Mouse (Mus musculus) thymus, postnatal 0 days (tissue): ENCODE results near the gene Tiam1. TPM values are rescaled to one million over a fixed set of nuclear protein-coding genes. Genes with fewer than 3 reads are reported as not detected.

ENCODE experiments used
- DNase-seq: peaks from one replicate; pipeline ENCODE4 v3.0.0-alpha.2; 2015; ENCODE audit warnings: low spot score
- polyA plus RNA-seq: library from polyadenylated mRNA; unstranded; fragments of >200 nt; fragmentation: Nextera tagmentation; extraction: Ambion mirVana; gene quantifications from 2 replicates; pipeline ENCODE4 v1.2.1, GENCODE M21; 2015

The Tiam1 gene
- polyA plus RNA-seq, 1 experiment from 2014 or later = 32.7 TPM

DNA sequence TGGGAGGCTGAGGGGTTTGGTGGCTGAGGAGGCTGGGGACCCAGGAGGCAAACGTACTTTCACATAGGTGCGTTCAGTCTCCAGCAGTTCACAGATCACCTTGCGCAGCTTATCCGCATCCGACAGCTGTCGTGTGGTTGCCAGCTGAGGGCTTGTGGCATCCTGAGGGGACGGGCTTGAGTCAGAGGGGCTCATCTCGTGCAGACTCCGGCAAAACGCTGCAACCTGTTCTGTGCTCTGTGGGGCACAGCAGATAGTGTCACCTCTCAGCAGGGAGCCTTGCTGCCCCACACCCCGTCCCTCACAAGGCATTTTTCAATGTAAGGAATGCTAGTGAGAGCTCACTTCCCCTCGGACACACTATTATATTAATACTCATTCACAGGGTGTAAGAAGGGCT is 330.7 kb downstream of the Tiam1 start:
- peak; percentile 56 for DNase-seq

DNA sequence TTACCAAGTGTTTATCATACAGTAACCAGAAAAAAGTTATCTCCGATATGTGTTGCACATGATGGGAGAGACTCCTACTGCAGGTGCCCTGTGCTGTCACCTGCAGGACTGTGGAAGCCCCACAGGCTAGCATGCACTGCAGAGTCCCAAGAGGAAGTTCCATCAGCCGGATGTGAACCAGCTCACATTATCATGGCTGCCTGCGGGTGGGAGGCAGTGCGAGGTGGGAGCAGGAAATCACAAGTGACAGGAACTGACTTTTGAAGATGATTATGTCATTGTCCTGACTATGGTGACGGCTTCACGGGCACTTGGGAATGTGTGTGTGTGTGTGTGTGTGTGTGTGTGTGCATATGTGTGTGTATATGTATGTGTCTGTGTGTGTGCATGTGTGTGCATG is 333.2 kb downstream of the Tiam1 start:
- DNase-seq = no peak

DNA sequence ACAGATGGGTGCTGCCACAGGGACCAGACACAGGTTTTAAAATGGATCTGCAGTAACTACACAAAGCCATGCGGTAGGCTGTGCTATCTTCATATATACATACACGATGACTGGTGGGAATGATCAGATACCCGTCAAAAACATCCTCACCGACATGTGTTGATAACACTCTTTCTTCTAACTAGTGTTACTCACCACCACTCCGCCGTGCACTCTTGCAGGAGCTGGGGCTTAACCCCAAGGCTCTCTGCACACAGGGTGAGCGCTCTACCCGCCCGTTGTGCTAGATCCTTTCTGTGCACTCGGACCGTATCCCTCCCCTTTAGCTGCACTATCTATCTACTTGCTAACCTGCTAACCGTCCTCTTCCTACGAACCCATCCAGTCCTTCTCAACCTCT is 335.4 kb downstream of the Tiam1 start:
- DNase-seq = no peak

DNA sequence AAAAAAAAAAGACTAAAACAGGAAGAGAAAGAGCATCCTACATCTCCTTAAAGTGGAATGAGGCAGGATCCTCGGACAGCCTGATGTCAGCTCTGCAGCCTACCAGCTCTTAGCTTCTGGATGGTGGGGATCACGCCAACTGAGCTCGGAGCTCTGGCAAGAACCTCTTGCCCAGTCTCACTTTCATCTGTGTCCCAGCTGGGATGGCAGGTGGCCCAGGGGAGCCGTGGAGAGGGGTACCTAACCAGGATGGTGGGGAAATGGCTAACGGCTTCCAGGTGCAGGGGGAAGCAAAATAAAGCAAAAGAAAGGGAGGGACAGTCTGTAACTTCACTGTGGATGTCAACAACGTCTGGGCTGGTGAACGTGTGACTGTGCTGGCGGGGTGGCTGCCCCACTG is 337.6 kb downstream of the Tiam1 start:
- DNase-seq = no peak

DNA sequence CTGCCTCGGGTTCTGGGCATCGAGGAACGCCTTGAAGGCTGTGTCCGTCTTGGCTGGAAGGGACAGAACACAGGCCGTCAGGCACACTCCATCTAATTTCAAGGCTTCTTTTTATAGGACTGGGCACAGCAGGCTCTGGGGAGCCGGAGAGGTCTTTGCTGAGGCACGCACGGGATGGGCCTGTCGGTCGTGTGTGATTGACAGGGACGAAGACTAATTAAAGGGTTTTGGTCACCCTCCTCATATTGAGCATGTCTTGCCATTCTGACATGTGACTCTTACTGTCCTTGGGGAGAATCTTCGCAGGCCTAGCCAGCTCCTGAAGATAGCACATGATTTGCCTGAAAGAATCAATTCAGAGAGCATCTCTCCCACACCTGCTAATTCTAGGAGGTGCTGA is 338.4 kb downstream of the Tiam1 start:
- DNase-seq = no peak

DNA sequence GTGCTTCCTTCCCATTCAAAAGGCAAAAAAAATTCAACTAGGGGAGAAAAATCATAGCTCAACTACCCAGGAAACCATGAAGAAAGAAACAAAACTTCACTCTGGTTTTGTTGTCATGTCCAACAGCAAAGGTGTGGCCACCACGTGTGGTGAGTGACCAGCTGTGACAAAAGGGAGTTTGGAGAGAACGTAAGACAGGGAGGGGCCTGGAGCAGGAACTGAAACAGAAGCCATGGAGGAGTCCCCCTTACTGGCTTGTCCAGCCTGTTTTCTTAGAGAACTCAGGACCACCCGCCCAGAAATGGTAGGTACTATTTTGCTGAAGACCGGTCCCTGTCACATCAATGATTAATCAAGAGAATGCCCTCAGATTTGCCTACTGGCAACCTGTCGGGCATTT is 342.1 kb downstream of the Tiam1 start:
- no peak for DNase-seq

DNA sequence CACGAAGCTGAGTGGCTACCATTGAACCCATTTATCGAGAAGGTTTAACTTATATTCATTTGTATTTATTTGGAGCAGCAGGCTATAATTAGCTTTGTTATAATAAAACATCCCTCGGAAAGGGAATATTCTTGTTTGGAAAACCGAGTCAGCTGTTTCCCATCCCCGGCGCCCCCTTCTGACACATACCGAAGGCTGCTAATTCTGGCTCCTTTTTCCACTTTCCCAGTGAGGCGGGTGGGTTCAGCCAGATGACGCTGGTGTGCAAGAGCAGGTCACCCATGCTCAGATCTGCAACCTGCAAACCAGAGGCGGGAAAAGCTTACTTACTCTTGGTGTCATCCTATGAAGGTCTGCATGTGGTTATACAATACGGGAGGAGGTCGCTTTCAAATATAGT is 343.8 kb downstream of the Tiam1 start:
- DNase-seq = no peak

DNA sequence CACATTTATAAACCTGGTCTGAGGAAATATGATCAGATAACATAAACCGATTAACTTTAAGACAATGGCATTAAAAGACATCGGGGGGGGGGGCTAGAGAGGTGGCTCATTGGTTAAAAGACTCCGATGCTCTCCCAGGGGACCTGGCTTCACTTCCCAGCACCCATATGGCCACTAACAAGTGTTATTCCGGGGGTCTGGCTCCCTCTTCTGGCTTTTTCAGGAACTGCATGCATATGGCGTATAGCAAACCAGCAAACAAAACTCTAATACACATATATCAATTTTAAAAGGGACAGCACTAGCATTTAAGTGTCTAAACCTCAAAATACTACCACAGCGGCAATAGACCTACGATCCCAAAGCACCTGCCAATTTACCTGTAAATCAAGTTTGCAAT is 347.0 kb downstream of the Tiam1 start:
- DNase-seq = no peak

DNA sequence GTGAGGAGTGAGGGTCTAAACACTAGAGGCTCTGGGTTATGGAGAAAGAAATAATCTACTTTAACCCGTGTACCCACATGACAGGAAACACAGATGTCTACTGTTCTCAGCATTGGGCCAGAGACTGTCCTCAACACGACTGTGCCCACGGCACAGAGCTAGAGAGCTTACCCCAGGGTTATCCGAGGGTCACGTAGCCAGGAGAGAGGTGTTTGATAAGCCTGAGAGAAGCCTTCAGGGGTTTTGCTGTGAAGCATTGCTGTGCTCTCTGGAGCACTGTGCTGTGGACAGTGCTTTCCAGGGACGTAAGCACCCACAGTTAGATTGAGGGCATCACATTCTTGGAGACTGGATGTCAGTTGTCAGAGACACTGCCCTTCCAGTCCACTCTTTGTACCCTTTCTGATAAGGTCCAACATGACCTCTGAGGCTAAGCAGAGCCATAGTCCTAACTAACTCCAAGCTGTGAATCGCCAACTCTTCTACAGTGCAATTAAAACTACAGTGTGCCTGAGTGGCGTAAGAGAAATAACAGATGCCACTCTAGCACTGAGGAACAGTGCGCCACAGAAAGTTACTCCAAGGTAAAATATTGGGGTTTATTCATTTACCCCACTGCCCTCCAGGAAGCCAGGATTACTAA is 353.7 kb downstream of the Tiam1 start:
- DNase-seq = no peak

DNA sequence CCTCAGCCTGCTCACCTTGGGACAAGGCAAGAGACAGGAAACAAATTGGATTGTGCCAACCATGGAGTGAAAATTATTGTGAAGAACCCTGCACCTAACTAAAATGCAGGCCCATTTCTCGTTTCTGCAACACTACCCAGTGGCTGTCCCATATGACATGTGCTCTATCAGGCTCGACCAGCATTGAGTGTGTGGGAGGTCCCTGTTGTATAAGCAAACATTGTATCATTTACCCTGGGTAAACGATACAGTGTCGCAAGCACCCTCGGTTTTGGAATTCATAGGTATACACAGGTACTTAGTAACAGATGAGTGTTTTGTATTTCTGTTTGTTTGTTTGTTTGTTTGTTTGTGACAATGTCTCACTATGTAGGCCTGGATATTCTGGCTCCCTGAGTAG is 357.8 kb downstream of the Tiam1 start:
- no peak for DNase-seq

DNA sequence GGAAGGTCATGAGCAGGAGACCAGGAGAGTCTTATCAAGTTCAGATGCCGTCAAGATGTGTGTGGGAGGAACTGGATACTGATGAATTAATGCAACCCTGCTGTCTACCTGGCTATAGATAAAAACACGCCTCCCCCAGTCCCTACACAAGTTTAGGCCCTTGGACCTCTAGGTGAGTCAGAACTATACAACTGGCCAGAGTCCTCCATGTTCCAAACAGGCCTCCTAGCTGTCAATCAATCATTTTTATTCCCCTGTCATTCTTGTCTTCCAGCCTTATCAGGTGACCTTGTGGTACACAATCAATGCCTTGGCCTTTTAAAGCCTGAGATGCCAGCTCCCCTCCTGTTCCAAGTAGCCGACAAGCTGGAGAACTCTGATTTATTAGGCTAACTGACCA is 363.9 kb downstream of the Tiam1 start:
- no peak for DNase-seq

DNA sequence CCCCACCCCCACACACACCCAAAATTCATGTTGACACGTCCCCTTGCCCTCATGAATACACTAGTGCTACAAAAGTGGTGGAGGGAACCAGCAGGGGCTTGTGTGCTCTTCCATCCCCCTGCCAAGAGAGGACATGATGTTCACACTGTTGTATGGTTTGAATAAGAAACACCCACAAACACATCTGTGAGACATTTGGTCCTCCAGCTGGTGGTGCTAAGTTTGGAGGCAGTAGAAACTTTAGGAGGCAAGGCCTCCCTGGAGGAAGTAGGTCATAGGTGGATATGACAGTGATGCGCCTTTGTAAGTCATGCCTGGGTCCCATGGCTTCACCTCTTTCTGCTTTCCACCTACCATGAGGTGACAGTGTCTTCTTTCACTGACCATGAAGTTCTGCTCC is 366.1 kb downstream of the Tiam1 start:
- DNase-seq = no peak

DNA sequence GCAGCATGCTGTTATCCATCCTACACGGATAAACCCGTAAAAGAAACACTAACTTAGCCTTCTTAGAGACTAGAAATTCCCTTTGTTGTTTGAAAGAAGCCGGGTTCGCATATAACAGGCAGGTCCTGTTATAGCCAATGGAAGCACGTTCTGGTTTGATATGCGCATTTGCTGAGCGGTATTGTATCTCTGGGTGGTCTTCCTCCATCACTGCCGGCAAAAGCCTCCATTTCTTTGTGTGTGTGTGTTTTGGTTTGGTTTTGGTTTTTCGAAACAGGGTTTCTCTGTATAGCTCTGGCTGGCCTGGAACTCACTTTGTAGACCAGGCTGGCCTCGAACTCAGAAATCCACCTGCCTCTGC is 369.0 kb downstream of the Tiam1 start:
- no peak for DNase-seq

DNA sequence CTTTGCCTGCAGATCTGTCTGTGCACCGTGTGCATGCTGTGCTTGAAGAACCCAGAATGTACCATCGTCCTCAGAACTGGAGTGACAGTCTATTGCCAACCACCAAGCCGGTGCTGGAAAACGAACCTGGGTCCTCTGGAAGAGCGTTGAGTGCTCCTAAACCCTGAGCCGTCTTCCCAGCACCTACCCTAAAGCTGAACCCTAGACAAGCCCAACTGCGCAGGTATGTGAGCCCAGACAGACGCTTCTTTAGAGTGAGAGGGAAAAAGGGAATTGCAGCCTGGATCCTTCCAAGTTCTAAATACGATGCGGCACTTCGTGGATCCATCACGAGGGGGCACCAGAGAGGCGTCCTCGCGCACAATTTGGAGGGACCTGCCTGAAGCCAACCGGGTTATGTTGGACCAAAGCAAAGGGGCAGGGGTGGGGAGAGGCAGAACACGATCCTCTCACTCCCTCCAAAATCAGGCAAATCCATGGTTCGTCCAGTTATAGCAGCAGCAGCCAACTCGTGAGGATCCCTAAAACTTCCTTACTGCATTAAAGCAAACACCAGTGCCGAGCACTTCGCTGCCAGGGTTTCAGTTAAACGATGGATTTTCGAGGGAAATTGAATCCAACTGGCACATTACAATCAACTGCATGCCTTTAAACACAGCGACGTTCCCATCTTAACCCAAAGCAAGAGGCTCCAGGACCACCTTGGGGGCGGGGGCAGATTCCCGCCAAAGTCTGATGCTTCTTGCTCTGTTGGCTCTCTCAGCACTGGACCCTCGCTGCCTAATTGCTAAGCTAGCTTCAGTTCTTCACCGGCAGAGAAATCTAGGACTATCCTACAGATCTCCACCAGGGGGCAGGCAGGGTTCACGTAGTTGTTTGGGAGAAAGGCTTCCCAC is 369.7 kb downstream of the Tiam1 start:
- peak; percentile 83 for DNase-seq

DNA sequence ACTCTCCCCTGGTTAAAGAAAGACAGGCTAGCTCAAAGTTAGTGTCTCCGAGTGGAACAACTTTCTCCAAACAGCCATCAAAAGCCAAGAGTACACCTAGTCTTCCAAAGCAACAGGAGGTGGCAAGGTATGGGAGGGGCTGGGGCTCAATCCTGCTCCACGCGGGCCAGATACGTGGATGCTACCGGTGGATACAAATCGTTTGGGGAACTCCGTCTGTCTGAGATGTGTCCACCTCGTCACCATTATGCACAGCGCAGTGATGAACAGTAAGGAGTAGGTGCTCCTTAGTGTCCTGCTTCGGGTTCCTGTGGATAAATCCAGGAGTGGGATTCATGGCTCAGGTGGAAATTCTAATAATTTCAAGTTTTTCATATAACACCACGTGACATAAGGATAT is 377.6 kb downstream of the Tiam1 start:
- no peak for DNase-seq

DNA sequence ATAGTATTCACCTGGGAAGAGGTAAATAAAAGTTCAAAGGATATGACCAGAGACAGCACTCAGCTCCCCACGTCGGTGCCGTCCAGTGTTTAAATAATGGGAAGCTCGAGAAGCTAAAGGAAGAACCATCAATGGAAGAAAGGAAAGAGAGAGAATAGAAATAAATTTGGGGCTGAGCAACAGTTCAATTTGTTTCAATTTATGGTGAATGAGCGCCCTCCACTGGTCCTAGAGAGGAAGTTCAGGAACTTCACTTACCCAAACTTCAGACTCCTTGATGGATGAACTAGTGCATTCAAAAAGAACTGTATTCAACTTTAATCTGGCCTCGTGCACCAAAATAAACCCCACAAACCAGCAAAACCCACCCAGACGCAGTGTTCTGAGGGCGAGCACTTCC is 378.1 kb downstream of the Tiam1 start:
- peak; percentile 11 for DNase-seq

DNA sequence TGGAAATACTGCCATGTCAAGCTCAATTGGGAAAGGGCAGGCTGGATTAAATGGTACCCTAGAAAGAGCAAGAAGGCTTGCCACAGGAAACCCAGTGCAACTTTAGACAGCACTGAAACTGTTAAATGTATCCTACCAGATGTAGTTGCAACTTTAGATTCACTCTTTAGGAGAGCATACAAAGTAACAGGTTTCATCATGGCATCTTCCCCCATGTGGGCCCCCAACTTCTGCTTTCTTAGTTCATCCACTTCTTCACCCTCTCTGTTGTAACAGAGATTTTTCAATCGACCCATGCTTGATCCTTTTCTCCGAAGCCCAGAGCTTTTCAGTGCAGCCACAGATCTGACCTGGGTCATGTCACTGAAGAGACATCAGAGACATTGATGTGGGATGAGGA is 379.8 kb downstream of the Tiam1 start:
- DNase-seq = no peak

DNA sequence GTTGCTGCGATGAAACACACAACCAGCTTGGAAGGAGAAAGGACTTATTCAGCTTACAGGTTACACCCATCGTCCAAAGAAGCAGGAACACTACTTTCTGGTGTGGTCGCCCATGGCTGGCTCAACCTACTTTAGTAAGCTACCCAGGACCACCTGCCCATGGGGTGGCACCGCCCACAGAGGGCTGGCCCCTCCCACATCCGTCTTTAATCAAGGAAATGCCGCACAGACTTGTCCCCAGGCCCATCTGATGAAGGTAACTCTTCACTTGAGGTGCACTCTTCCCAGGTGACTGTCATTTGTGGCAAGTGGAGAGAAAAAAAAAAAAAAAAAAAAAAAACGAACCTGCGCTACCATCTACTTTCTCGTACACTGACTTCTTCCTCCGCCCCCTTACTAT is 381.0 kb downstream of the Tiam1 start:
- no peak for DNase-seq

DNA sequence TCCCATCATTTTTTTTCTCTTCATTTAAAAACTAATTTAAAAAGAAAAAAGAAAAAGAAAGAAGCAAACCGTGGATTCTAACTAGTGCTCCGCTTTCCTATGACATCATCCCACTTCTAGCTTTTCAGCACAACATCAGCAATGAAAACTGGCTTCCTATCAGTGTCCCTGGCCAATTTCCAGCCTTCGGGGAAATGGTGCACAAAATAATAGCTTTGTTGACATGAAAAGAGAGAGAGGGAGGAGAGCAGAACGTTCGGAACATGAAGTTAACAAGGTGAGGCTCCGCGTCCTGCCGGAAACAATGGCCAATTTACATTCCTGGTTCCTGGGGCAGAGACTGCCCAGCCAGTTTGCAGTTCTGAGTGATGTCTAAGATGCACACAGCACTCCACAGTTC is 381.5 kb downstream of the Tiam1 start:
- DNase-seq = no peak

DNA sequence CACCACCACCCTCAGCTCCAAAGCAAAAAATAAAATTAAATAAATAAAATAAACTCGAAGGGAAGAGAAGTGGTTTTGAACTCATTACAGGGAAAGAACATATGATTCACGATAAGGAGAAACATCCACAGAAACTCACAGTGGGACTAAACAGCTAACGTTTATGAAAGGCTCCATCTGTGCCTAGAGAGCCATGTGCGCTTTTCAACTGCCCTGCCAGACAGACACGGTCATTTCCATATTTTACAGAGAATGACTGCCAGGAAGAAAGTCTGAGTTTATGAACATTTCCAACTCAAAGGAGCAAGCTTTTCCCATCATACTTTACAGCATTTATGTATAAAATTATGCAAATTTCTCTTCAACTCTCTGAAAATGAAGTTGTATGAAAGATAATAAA is 386.2 kb downstream of the Tiam1 start:
- no peak for DNase-seq

DNA sequence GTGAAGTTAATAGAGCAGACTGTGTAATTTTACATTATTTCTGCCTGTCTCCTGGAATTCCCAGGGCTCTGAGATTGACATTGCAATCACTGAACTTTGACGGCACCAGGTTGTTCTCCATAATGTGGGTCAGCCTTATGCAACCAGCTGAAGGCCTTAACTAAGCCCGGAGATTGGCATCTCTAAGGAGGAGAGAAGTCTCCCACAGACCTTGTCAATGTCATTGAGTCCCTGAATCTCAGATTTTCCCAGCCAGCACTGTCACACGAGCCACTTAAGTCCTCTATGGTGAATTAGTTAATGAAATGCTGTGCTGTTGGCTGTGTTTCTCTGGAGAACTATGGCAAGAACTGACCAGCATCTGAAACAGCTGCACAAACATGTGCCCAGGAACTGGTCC is 388.9 kb downstream of the Tiam1 start:
- DNase-seq = no peak

DNA sequence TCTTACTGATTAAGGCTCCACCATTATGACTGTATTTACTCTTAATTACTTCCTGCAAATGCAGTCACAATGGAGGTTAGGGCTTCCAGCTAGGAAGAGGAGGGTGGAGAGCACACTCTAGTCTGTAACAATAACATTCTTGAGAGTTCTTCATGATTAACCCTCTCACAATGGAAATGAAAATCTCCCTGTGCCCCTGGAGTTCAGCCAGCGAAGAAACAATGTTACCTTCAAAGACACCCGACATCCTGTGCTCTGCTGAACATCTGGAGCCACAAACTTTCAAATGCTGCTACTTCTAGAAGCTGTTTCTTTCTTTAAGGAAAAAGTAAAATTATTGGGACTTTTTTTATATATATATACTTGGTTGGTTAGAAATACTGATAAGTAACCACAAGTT is 395.7 kb downstream of the Tiam1 start:
- no peak for DNase-seq

DNA sequence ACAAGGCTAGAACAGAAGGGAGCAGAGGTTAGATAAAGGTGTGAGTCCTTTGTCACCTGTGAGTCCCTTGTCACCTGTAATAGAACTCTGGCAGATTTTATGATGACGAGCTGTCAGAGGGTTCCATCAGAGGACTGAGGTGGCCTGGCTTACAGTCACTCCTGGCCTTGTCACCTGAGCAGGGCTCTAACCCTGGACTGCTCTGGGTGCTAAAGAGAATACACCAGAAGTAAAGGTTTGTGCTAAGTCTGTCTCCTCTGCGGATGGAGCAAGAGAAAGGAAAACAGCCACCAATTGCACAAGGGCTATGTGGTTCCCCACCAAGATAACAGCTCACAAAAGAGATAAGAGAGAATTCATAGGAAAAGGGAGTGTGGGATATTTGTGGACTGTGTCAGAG is 404.0 kb downstream of the Tiam1 start:
- DNase-seq = no peak
